Mouse (Mus musculus) right cerebral cortex, postnatal 4 days (tissue): Measurements from ENCODE around the gene Vmn1r234.
"Not testable (repeated sequence)": the region's sequence is repeated elsewhere in the genome, so short reads cannot be mapped to it uniquely, and the experiment has no call there.

Source experiments
- DNase-seq: peaks from one replicate; pipeline ENCODE4 v3.0.0-alpha.2; 2022

Vmn1r234 gene

DNA sequence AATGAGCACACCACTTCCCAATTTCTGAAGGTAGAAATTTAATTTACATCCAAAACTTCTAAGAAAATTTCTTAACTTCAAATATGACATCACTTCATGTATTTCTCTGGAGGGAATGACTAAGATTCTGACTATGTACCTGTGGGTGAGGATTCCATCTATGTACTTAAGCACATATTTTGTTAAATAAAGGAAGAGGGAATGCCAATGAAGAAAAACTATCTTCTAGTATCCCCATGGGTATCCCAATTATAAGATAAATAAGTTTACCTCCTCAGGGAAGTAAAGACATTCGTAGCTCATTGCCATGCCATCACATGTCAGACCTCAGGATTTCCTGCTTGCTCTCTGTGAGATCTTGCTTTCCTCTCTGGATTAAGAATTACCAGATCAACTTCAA is at the start of gene Vmn1r234:
TSS of gene Vmn1r234 (plus strand) at position 301 of the 400 bp plus-strand sequence.
- no peak for DNase-seq

DNA sequence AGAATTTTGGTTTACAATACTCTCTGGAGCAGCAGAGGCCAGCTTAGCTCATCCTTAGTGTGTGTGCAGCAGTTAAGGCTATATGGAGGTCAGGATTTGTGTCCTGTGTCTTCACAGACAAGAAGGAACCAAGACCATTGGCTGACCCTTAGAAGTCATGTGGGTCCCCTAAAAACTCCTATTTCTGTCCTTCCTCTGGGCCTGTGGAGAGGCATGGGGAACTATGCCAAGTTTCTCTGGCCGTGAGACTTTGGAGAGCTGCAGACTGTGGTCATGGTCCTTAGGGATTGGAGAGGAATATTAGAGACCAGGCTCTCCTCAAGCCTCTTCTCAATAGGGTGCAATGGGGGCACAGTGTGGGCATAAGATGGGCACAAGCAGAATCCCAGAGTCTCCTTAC is 14.8 kb upstream of the Vmn1r234 start:
- not testable (repeated sequence) for DNase-seq

DNA sequence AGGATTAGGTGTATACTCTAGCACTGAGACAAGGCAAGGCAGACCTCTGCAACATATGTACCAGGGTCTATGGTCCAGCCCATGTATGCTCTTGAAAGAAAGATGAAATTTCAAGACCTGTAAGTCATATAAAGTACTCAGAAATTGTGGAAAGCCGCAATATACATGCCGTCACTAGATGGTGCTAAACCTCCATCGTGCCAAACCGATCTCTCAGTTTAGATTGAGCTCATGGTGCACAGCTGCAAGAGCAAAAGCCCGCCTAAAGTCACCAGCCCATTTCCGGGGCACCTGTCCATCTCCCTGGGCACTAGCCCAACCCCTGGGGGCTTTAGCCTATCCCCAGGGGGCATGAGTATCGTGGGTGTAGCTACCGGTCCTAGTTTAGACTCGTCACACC is 5.8 kb downstream of the Vmn1r234 start:
- DNase-seq, result peak; percentile 56

DNA sequence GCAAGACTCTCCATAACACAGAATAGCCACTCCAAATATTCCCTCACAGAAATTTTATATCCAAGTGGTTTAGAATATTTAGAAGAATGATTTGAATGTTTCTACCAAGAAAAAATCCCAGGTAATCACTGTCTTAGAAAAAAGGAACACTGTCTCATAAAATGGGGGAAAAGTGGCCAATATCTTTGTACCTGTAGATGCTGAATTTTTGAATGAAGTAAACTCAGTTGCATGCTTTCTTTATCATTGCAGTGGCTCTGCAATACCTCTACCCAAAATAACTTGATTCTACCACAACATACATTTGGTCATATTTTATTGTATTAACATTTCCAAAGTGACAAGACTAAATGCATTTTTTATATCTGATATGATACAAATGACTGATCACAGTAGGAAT is 30.2 kb downstream of the Vmn1r234 start, which contains the start of gene Vmn1r235:
TSS of gene Vmn1r235 (plus strand) at position 301 of the 400 bp plus-strand sequence.
- DNase-seq, result no peak

DNA sequence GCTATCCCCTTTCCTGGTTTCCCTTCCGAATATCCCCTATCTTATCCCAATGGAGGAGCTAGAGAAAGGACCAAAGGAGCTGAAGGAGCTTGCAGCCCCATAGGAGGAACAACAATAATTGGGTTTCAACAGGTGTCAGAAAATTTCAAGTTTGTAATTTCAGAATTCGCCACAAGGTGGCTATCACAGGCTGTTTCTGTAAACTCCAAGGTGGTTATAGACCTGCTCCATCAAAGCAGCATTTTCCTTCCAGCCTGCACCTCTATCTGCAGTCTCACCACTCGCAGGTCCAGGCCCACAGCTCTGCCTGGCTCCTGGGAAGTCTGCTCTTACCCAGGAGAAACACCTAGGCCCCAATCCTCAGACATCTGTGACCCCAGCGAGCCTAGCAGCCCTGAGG is 46.2 kb downstream of the Vmn1r234 start:
- DNase-seq, result peak; percentile 5

DNA sequence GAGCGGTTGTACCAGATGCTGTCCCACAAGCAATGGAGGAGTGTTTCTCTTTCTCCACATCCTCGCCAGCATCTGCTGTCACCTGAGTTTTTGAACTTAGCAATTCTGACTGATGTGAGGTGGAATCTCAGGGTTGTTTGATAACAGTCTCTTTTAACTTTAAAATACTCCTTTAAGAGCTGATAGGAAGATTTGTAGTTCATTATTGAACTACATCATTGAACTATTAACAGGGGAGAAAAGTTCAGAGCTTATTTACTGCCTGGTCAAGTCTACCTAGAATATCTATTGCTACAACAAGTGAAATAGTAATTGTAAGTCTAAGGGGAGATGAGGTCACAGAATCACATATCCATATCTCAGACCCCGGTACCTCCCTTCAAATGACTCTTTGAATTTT is 56.8 kb downstream of the Vmn1r234 start, which contains the start of gene Vmn1r236:
TSS of gene Vmn1r236 (plus strand) at position 301 of the 400 bp plus-strand sequence.
- DNase-seq, result no peak

DNA sequence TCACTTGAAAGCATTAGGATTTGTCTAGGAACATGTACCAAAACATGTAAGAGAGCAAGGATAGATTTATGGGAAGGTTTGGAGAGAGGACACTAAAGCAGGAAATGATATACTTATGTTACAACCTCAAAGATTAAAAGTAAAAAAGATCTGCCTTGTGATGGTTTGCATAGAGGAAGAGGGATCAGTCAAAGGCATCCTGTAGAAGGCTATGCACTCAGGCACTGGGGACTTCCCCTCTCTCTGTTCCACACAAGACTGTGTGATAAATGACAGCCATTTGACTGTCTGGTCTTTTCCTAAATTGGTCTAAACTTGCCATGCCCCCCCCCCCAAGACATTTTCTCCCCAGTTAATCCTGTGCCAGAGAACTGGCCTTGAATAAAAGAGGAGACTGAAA is 58.5 kb downstream of the Vmn1r234 start:
- no peak for DNase-seq
